Mouse (Mus musculus): ENCODE measurements around the gene Slc25a44. TPM values are rescaled to one million over a fixed set of nuclear protein-coding genes. Genes with fewer than 3 reads are reported as not detected.

The Slc25a44 gene
- polyA plus RNA-seq, 1 experiment from 2014 or later = 27.0 TPM

- Histone ChIP-seq H3K27me3 (ENCODE audit: control insufficient read depth, insufficient read depth, low read length) (peaks cover 15% of the 10 kb centered on the region), H3K27ac (ENCODE audit: low read depth, low read length) (no peak overlapping the region), H3K9ac (ENCODE audit: low read length) (no peak overlapping the region), H3K4me1 (ENCODE audit: control insufficient read depth, insufficient read depth, low read length) (no peaks in the 10 kb centered on the region), H3K36me3 (ENCODE audit: control insufficient read depth, insufficient read depth, low read length) (peaks cover 27% of the 10 kb centered on the region), H3K9me3 (ENCODE audit: control insufficient read depth, low read length) (no peaks in the 10 kb centered on the region), H3K4me2 (ENCODE audit: low read depth) (no peak overlapping the region), H3K4me3 (ENCODE audit: low read depth, low read length) (no peak overlapping the region)
- 86% methylated on average over 2 of the region's 2 CpGs for WGBS
- ATAC-seq (ENCODE audit: insufficient read depth, low FRiP score, low TSS enrichment) (no peak), DNase-seq (ENCODE audit: low spot score) (peak; percentile 6)
These were observed 63.2 kb downstream of the Slc25a44 start for GRCm38 (mm10) chr3:88361612-88362313.

- WGBS = 84% methylated on average over 6 of the region's 6 CpGs
- Histone ChIP-seq H3K4me3 (ENCODE audit: low read depth, low read length) (no peak overlapping the region), H3K9me3 (ENCODE audit: control insufficient read depth, low read length) (no peaks in the 10 kb centered on the region), H3K27me3 (ENCODE audit: control insufficient read depth, insufficient read depth, low read length) (peaks cover 15% of the 10 kb centered on the region), H3K9ac (ENCODE audit: low read length) (no peak overlapping the region), H3K4me2 (ENCODE audit: low read depth) (no peak overlapping the region), H3K36me3 (ENCODE audit: control insufficient read depth, insufficient read depth, low read length) (peaks cover 34% of the 10 kb centered on the region), H3K4me1 (ENCODE audit: control insufficient read depth, insufficient read depth, low read length) (no peaks in the 10 kb centered on the region), H3K27ac (ENCODE audit: low read depth, low read length) (no peak overlapping the region)
- DNase-seq (ENCODE audit: low spot score) = peak; percentile 10
- ATAC-seq (ENCODE audit: insufficient read depth, low FRiP score, low TSS enrichment) = no peak
These were observed 63.8 kb downstream of the Slc25a44 start for GRCm38 (mm10) chr3:88361096-88361495.

Small RNAs within 50 kb of the gene (microRNA-seq; reads per million reads assigned to microRNA genes)
- not detected for gene Mir7011

Other genes with a start within 250 kb of the Slc25a44 start
- 0.27 and 1.2 TPM in 2 replicates for gene Rhbg, start 170.4 kb downstream of the Slc25a44 start, polyA plus RNA-seq (2014; fragmentation: Nextera tagmentation; extraction: Ambion mirVana)
- not detected in 2 replicates for gene Gm38392, start 137.9 kb downstream of the Slc25a44 start, polyA plus RNA-seq (2014; fragmentation: Nextera tagmentation; extraction: Ambion mirVana)
- gene Tsacc, start 128.1 kb downstream of the Slc25a44 start, polyA plus RNA-seq (2014; fragmentation: Nextera tagmentation; extraction: Ambion mirVana) = 9.1 and 10.7 TPM in 2 replicates
- 768 and 797 TPM in 2 replicates for gene Cct3, start 128.0 kb downstream of the Slc25a44 start, polyA plus RNA-seq (2014; fragmentation: Nextera tagmentation; extraction: Ambion mirVana)
- 70.5 and 84.5 TPM in 2 replicates for gene Glmp, start 100.1 kb downstream of the Slc25a44 start, polyA plus RNA-seq (2014; fragmentation: Nextera tagmentation; extraction: Ambion mirVana)
- 1.7 and 2.1 TPM in 2 replicates for gene Tmem79, start 89.0 kb downstream of the Slc25a44 start, polyA plus RNA-seq (2014; fragmentation: Nextera tagmentation; extraction: Ambion mirVana)
- 48.8 and 57.2 TPM in 2 replicates for gene Smg5, start 88.9 kb downstream of the Slc25a44 start, polyA plus RNA-seq (2014; fragmentation: Nextera tagmentation; extraction: Ambion mirVana)
- gene Paqr6, start 60.6 kb downstream of the Slc25a44 start, polyA plus RNA-seq (2014; fragmentation: Nextera tagmentation; extraction: Ambion mirVana) = 1.1 and 1.2 TPM in 2 replicates
- gene Bglap3, start 52.4 kb downstream of the Slc25a44 start, polyA plus RNA-seq (2014; fragmentation: Nextera tagmentation; extraction: Ambion mirVana) = 0.31 TPM in 1 of 2 replicates, not detected in the other
- gene Bglap2, start 46.4 kb downstream of the Slc25a44 start, polyA plus RNA-seq (2014; fragmentation: Nextera tagmentation; extraction: Ambion mirVana) = not detected in 2 replicates
- not detected in 2 replicates for gene Bglap, start 40.7 kb downstream of the Slc25a44 start, polyA plus RNA-seq (2014; fragmentation: Nextera tagmentation; extraction: Ambion mirVana)
- 118 and 124 TPM in 2 replicates for gene Pmf1, start 14.8 kb downstream of the Slc25a44 start, polyA plus RNA-seq (2014; fragmentation: Nextera tagmentation; extraction: Ambion mirVana)
- 5.8 and 6.1 TPM in 2 replicates for gene Sema4a, start 36.0 kb upstream of the Slc25a44 start, polyA plus RNA-seq (2014; fragmentation: Nextera tagmentation; extraction: Ambion mirVana)
- gene Lmna, start 84.8 kb upstream of the Slc25a44 start, polyA plus RNA-seq (2014; fragmentation: Nextera tagmentation; extraction: Ambion mirVana) = 16.1 and 17.4 TPM in 2 replicates
- gene Mex3a, start 107.3 kb upstream of the Slc25a44 start, polyA plus RNA-seq (2014; fragmentation: Nextera tagmentation; extraction: Ambion mirVana) = 42.0 and 43.6 TPM in 2 replicates
- gene Rab25, start 123.2 kb upstream of the Slc25a44 start, polyA plus RNA-seq (2014; fragmentation: Nextera tagmentation; extraction: Ambion mirVana) = 0.70 and 0.78 TPM in 2 replicates
- 82.1 and 98.4 TPM in 2 replicates for gene Lamtor2, start 127.9 kb upstream of the Slc25a44 start, polyA plus RNA-seq (2014; fragmentation: Nextera tagmentation; extraction: Ambion mirVana)
- gene Ubqln4, start 128.6 kb upstream of the Slc25a44 start, polyA plus RNA-seq (2014; fragmentation: Nextera tagmentation; extraction: Ambion mirVana) = 80.2 and 84.0 TPM in 2 replicates
- 185 and 195 TPM in 2 replicates for gene Ssr2, start 150.7 kb upstream of the Slc25a44 start, polyA plus RNA-seq (2014; fragmentation: Nextera tagmentation; extraction: Ambion mirVana)
- gene Arhgef2, start 180.8 kb upstream of the Slc25a44 start, polyA plus RNA-seq (2014; fragmentation: Nextera tagmentation; extraction: Ambion mirVana) = 142 and 145 TPM in 2 replicates
- not detected in 2 replicates for gene Rxfp4, start 228.0 kb upstream of the Slc25a44 start, polyA plus RNA-seq (2014; fragmentation: Nextera tagmentation; extraction: Ambion mirVana)

Data from neural tube, embryonic 11.5 days (tissue).